Mouse (Mus musculus): ENCODE results near the gene Gm9945. TPM values are rescaled to one million over a fixed set of nuclear protein-coding genes. Genes with fewer than 3 reads are reported as not detected.

Gm9945 gene
- polyA plus RNA-seq, 1 experiment from 2014 or later: not detected

- Histone ChIP-seq H3K27ac (ENCODE audit: poor library complexity, severe bottlenecking) (no peak overlapping the region), H3K4me1 (replicated peaks) (peaks cover 19% of the 10 kb centered on the region), H3K27me3 (replicated peaks) (peaks cover 72% of the 10 kb centered on the region), H3K4me3 (no peak overlapping the region), H3K36me3 (0 out of 2 replicates have a peak, but pooled peaks cover 3% of the 10 kb centered on the region), H3K9ac (no peak overlapping the region), H3K4me2 (no peak overlapping the region), H3K9me3 (replicated peaks) (no peaks in the 10 kb centered on the region)
- no peak for ATAC-seq (ENCODE audit: insufficient number of reproducible peaks, low FRiP score)
- WGBS: 30% methylated on average over 5 of the region's 5 CpGs
Observed at GRCm38 (mm10) chr11:53461727-53462126, 18.2 kb upstream of the Gm9945 start.

GRCm38 (mm10) chr11:53463551-53464424 is 16.2 kb upstream of the Gm9945 start:
- H3K4me3 ChIP-seq: peak overlapping the region; percentile 49
- peak overlapping the region; percentile 47 for H3K9ac ChIP-seq
- peaks cover 21% of the 10 kb centered on the region for H3K4me1 ChIP-seq (replicated peaks)
- no peak for ATAC-seq (ENCODE audit: insufficient number of reproducible peaks, low FRiP score)
- 8% methylated on average over 55 of the region's 55 CpGs for WGBS
- H3K27me3 ChIP-seq (replicated peaks): peaks cover 68% of the 10 kb centered on the region
- H3K9me3 ChIP-seq (replicated peaks): no peaks in the 10 kb centered on the region
- H3K27ac ChIP-seq (ENCODE audit: poor library complexity, severe bottlenecking): no peak overlapping the region
- H3K4me2 ChIP-seq: peak overlapping the region; percentile 81
- H3K36me3 ChIP-seq: 0 out of 2 replicates have a peak, but pooled peaks cover 3% of the 10 kb centered on the region

- Histone ChIP-seq H3K4me2 (peak overlapping the region; percentile 68), H3K27me3 (replicated peaks) (peaks cover 72% of the 10 kb centered on the region), H3K9me3 (replicated peaks) (no peaks in the 10 kb centered on the region), H3K27ac (ENCODE audit: poor library complexity, severe bottlenecking) (no peak overlapping the region), H3K4me3 (peak overlapping the region; percentile 39), H3K36me3 (0 out of 2 replicates have a peak, but pooled peaks cover 3% of the 10 kb centered on the region), H3K9ac (peak overlapping the region; percentile 53), H3K4me1 (replicated peaks) (peaks cover 31% of the 10 kb centered on the region)
- 8% methylated on average over 40 of the region's 40 CpGs for WGBS
- peak; percentile 13; the same call in 1 of the 2 replicates for ATAC-seq (ENCODE audit: insufficient number of reproducible peaks, low FRiP score)
Observed at GRCm38 (mm10) chr11:53466231-53466971, 13.6 kb upstream of the Gm9945 start.

DNA sequence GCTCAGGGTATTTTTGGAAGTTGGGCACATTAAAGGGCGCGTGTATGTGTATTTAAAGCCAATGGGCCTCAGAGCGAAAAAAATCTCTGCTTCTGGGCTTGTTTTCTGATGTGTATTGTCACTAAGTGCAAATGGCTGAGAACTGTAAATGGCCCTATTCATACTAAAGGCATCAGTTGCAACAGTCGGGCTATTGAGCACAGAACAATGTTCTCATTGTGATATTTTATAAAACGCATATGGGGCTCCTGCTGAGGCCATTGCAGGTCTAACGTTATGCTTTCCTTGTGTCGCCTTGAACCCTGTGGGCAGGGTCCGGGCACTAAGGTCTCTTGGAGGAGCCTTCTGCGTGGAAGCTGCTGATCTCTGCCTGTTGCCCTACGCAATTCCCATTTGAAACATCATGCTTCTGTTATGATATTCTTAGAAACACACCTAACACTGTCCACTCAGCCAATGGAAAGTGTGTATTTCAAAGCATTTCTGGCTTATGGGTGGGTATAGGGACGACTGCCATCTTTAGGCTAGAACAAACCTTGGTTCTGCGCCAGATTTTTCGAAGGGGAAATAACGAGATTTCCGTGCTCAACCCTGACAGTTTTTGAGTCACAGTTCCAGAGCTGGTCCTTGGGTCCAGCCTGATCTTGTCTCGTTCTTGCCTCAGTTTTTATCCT is 10.5 kb upstream of the Gm9945 start:
- H3K4me2 ChIP-seq: peak overlapping the region; percentile 64

GRCm38 (mm10) chr11:53469968-53470695 is 9.8 kb upstream of the Gm9945 start, which contains the start of gene Gm9837:
Gene Gm9837 (minus strand): TSS chr11:53470479.
- Histone ChIP-seq H3K9ac (no peak within 1 kb of the TSS), H3K9me3 (replicated peaks) (no peaks in the 10 kb centered on the region; the same call in 1 of the 2 replicates), H3K27ac (ENCODE audit: poor library complexity, severe bottlenecking) (no peak within 1 kb of the TSS), H3K27me3 (replicated peaks) (peaks cover 59% of the 10 kb centered on the region), H3K4me2 (peak within 1 kb of the TSS; percentile 64), H3K4me1 (replicated peaks) (peaks cover 20% of the 10 kb centered on the region), H3K36me3 (no peaks in the 10 kb centered on the region), H3K4me3 (peak within 1 kb of the TSS; percentile 24)
- 4% methylated on average over 29 of the region's 29 CpGs for WGBS
- ATAC-seq (ENCODE audit: insufficient number of reproducible peaks, low FRiP score): 0 out of 2 replicates have a peak, but pooled peaks have one; percentile 70

More for the DNA sequence above, 10.5 kb upstream of the Gm9945 start:
- H3K4me3 ChIP-seq: no peak overlapping the region
- ATAC-seq (ENCODE audit: insufficient number of reproducible peaks, low FRiP score): no peak
- 37% methylated on average over 16 of the region's 16 CpGs for WGBS
- 0 out of 2 replicates have a peak, but pooled peaks cover 3% of the 10 kb centered on the region for H3K36me3 ChIP-seq
- no peak overlapping the region for H3K9ac ChIP-seq
- H3K27ac ChIP-seq (ENCODE audit: poor library complexity, severe bottlenecking): no peak overlapping the region
- H3K9me3 ChIP-seq (replicated peaks): no peaks in the 10 kb centered on the region; the same call in 1 of the 2 replicates
- peaks cover 20% of the 10 kb centered on the region for H3K4me1 ChIP-seq (replicated peaks)
- peaks cover 59% of the 10 kb centered on the region for H3K27me3 ChIP-seq (replicated peaks)

GRCm38 (mm10) chr11:53472709-53473108 is 7.3 kb upstream of the Gm9945 start:
- Histone ChIP-seq H3K4me1 (replicated peaks) (peaks cover 11% of the 10 kb centered on the region), H3K36me3 (no peaks in the 10 kb centered on the region), H3K27me3 (replicated peaks) (peaks cover 56% of the 10 kb centered on the region), H3K4me3 (no peak overlapping the region), H3K27ac (ENCODE audit: poor library complexity, severe bottlenecking) (no peak overlapping the region), H3K9ac (no peak overlapping the region), H3K9me3 (replicated peaks) (no peaks in the 10 kb centered on the region; the same call in 1 of the 2 replicates), H3K4me2 (no peak overlapping the region)
- no peak for ATAC-seq (ENCODE audit: insufficient number of reproducible peaks, low FRiP score)
- WGBS: 73% methylated on average over 3 of the region's 3 CpGs

GRCm38 (mm10) chr11:53475620-53476019 is 4.3 kb upstream of the Gm9945 start:
- no peak overlapping the region for H3K4me2 ChIP-seq
- no peak overlapping the region for H3K9ac ChIP-seq
- H3K36me3 ChIP-seq: no peaks in the 10 kb centered on the region
- H3K27me3 ChIP-seq (replicated peaks): peaks cover 80% of the 10 kb centered on the region
- H3K9me3 ChIP-seq (replicated peaks): no peaks in the 10 kb centered on the region; the same call in 1 of the 2 replicates
- H3K4me3 ChIP-seq: no peak overlapping the region
- no peak for ATAC-seq (ENCODE audit: insufficient number of reproducible peaks, low FRiP score)
- 30% methylated on average over 8 of the region's 8 CpGs for WGBS
- no peak overlapping the region for H3K27ac ChIP-seq (ENCODE audit: poor library complexity, severe bottlenecking)
- H3K4me1 ChIP-seq (replicated peaks): peaks cover 23% of the 10 kb centered on the region

- no peak for ATAC-seq (ENCODE audit: insufficient number of reproducible peaks, low FRiP score)
- H3K4me1 ChIP-seq (replicated peaks): peaks cover 19% of the 10 kb centered on the region
- H3K4me2 ChIP-seq: peak overlapping the region; percentile 88; the same call in 1 of the 2 replicates
- 53% methylated on average over 7 of the region's 7 CpGs for WGBS
- H3K36me3 ChIP-seq: no peaks in the 10 kb centered on the region
- H3K9ac ChIP-seq: no peak overlapping the region
- H3K9me3 ChIP-seq (replicated peaks): no peaks in the 10 kb centered on the region; the same call in 1 of the 2 replicates
- no peak overlapping the region for H3K27ac ChIP-seq (ENCODE audit: poor library complexity, severe bottlenecking)
- H3K4me3 ChIP-seq: 0 out of 2 replicates have a peak overlapping the region, but pooled peaks have one; percentile 55
- H3K27me3 ChIP-seq (replicated peaks): peaks cover 77% of the 10 kb centered on the region
Observed at GRCm38 (mm10) chr11:53477833-53478232, 2.1 kb upstream of the Gm9945 start.

DNA sequence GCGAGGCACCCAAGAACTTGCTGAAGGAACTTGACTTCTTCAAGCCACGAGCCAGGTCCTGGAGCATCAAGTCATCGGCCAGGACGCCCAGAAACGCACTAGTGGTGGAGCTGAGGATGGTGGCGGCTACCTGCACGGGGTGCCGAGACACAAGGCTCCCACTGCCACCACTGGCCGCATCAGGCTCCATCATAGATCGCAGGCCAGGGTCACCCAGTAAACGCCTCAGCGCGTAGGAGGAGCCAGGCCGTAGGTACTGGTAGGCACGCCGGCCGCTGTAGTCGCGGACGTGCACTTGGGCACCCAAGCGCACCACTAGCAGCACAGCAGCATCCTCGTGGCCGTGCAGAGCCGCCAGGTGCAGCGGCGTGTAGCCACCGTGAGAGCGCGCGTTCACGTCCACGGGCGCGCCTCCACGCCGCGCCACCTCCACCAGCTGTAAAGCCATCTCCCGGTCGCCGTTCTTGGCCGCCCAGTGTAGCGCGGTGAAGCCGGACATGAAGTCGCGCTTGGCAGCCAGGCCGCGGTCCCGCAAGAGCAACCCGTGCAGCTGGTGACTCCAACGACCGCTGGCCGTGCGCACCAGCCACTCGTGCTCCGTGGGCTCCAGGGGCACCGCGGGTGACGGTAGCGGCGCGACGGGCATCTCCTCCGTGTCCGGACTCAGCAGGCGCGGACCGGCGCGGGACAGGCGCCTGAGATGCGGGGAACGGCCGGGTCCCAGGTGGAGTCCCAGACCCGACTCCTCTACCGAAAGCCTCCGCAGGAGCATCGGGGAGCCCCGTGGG is 1.4 kb upstream of the Gm9945 start:
- H3K27me3 ChIP-seq (replicated peaks): peaks cover 72% of the 10 kb centered on the region
- no peak overlapping the region for H3K27ac ChIP-seq (ENCODE audit: poor library complexity, severe bottlenecking)
- 5% methylated on average over 79 of the region's 79 CpGs for WGBS
- H3K9ac ChIP-seq: peak overlapping the region; percentile 54
- ATAC-seq (ENCODE audit: insufficient number of reproducible peaks, low FRiP score): peak; percentile 46; the same call in 1 of the 2 replicates
- no peaks in the 10 kb centered on the region for H3K36me3 ChIP-seq
- H3K4me2 ChIP-seq: peak overlapping the region; percentile 88
- H3K9me3 ChIP-seq (replicated peaks): no peaks in the 10 kb centered on the region; the same call in 1 of the 2 replicates
- H3K4me3 ChIP-seq: peak overlapping the region; percentile 55
- peaks cover 19% of the 10 kb centered on the region for H3K4me1 ChIP-seq (replicated peaks)
